Mouse (Mus musculus) right cerebral cortex, postnatal 10 days (tissue): ENCODE measurements around the gene Midn.

ENCODE experiments used
- DNase-seq, 2 experiments: peaks; one replicate each; pipeline ENCODE4 v3.0.0; 2021; ENCODE audit warnings: low spot score in 2 of 2

The Midn gene

GRCm38 (mm10) chr10:80143664-80144063 is 4.4 kb upstream of the Midn start:
- DNase-seq = no peak

- peak in 1 of 2 experiments; percentile 25 for DNase-seq
These were observed 3.9 kb upstream of the Midn start for GRCm38 (mm10) chr10:80144159-80144558.

DNA sequence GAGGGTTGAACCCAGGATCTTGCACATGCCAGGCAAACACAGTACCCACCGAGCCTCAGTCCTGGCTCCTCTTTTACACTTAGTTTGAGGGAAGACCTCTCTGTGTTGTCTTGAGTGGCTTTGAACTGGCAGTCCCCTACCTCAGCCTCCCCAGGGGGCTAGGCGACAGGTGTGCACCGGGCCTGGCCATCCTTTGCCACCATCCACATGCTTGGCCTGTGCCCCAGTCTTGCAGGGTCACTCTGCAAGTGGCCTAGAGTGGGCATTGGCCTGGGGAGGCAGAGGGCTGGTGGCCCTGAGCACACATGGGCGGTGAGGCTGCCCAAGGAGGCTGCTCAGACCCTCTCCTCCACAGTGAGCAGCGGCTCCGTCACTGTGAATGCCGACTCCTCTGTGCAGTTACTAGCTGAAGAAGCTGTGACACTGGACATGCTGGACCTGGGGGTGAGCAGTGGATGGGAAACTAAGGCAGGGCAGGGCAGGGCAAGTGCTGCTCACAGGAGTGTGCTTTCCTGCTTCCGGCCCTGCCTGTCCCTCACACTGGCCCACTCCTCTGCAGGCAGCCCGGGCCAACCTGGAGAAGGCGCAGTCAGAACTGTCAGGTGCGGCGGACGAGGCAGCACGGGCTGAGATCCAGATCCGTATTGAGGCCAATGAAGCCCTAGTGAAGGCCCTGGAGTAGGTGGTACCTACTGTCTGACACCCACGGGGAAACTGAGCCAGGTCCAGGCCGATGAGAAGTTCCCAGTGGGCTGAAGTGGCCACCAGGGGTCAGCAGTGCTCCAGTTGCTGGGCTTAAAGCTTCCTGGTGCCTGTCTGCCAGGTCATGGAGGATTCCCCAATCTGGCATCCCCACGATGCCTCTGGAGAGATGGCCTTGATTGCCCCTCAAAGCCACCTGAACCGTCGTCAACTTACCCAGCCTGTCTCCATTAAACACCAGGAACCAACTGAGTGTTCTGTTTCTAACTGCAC is 2.9 kb upstream of the Midn start:
- peak; percentile 80 to 82 for DNase-seq

DNA sequence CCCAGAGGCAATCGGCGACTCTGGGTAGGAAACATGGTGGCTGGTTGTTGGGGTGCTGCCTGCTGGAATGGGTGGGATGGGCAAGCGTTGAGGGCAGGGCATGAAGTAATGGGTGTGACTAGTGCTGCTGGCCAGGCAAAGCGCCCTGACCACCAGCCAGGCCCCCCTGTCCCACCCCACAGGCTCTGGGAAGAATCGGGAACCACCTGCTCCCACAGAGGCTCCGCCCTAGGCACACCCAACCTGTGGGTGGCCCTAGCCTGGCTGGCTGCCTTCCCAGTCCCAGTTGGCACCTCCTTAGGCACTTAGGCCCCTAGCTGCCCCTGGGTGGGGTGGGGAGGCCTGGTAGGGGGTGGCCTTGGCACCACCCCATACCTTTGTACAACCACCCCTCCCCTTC is 2.2 kb upstream of the Midn start:
- DNase-seq = no peak

GRCm38 (mm10) chr10:80146568-80147011 is 1.5 kb upstream of the Midn start:
- peak in 1 of 2 experiments; percentile 52 for DNase-seq

GRCm38 (mm10) chr10:80147146-80147718 is 840 bp upstream of the Midn start:
- DNase-seq = peak in 1 of 2 experiments; percentile 50

GRCm38 (mm10) chr10:80148610-80149290 is 678 bp downstream of the Midn start:
- peak; percentile 96 for DNase-seq

- peak; percentile 99 to 100 for DNase-seq
These were observed 1.5 kb downstream of the Midn start for GRCm38 (mm10) chr10:80149291-80150225.

- peak; percentile 79 to 83 for DNase-seq
These were observed 2.4 kb downstream of the Midn start for GRCm38 (mm10) chr10:80150226-80151210.

DNA sequence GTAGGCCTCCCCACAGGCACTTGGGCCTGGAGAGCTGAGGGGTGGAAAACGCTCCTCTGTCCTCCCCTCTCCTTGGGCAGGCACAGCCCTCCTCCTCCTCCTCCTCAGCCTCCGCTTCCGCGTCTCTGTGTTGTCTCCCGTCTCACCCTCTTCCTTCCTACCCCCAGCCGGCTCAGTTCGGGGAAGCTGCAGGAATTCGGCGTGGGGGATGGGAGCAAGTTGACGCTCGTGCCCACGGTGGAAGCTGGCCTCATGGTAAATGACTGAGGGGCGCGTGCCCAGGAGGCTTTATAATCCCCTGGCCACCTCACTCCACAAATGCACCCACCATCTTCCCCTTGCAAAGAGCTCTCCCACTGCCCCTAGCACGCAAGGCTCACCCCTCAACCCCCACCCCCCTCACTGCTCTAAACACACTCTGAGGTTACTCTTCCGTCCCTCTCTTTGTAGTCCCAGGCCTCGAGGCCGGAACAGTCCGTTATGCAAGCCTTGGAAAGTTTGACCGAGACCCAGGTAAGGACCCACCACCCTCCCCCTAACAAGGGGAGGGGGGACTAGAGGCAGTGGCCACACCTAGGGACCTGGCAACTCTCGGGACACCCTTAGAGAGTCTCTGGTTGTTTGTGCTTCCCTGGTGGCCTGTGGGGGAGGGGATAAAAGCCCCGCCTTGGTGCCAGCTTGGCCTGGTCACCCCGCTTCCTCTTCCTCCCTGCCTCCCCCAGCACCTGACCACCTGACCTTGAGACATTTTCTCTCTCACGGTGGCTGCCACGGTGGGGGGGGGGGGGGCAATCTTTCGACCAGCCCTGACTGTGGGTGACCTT is 3.4 kb downstream of the Midn start:
- peak; percentile 86 to 87 for DNase-seq

GRCm38 (mm10) chr10:80152071-80152872 is 4.2 kb downstream of the Midn start:
- no peak for DNase-seq

DNA sequence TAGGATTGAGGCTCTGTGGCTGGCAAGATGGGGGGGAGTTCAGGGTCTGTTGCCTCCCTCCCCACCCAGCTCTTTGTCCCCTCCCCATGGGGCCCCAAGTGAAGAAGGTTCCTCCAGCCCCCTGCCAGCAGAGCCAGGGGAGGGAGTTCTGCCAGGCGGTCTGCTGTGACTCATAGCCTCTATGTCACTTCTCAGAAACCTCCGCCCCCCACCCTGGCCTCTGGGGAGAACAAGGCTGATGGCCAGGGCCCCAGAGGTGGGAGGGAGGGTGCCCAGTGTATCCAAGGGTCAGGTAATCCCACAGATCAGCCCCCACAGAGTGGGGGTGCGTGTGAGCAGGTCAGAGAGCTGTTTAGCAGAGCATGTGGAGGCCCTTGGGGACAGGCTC is 4.8 kb downstream of the Midn start:
- DNase-seq = no peak

GRCm38 (mm10) chr10:80153713-80154112 is 5.6 kb downstream of the Midn start:
- DNase-seq = peak in 1 of 2 experiments; percentile 51

DNA sequence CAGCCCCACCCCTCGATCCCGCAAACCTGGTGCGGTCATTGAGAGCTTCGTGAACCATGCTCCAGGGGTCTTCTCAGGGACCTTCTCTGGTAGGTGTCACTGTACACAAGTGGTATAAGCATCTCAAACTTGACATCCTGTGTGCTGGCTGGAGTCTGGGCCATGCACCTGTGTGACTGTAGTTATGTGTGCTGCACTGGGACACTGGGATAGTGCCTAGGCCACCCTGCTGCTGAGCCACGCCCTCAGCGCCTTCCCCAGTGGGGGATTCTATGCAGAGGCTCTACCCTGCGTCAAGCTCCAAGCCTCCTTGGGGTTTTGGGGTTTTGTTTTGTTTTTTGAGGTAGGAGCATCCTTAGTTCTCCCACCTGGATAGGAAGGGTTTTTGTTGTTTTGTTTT is 6.3 kb downstream of the Midn start:
- DNase-seq = no peak

- peak; percentile 68 to 78 for DNase-seq
These were observed 7.2 kb downstream of the Midn start for GRCm38 (mm10) chr10:80155277-80155676.

GRCm38 (mm10) chr10:80156002-80156751 is 8.1 kb downstream of the Midn start:
- DNase-seq = peak in 1 of 2 experiments; percentile 55

DNA sequence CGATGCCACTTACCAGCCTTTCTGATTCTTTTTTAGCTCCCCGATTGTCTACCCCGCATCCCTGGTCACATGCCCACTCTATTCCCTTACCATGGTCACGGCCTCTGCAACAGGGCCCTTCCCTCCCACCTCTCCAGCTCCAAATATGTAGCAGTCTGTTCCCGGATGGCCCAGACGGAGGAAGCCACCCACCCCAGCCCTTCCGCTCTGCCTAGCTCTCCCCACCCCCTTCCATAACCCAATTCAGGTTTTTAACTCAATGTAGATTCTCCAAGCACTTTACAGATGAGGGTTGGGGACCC is 8.6 kb downstream of the Midn start:
- DNase-seq = peak in 1 of 2 experiments; percentile 78
